Mouse (Mus musculus): ENCODE data around the gene Sipa1l1. TPM values are rescaled to one million over a fixed set of nuclear protein-coding genes. Genes with fewer than 3 reads are reported as not detected.

Gene Sipa1l1
- total and polyA plus RNA-seq, 3 experiments: 13.6 to 36.7 (median 23.6) TPM

GRCm38 (mm10) chr12:82254076-82254475, 85.0 kb downstream of the Sipa1l1 start:
- no peak for DNase-seq (ENCODE audit: extremely low read depth)
- Histone ChIP-seq H3K27me3 (replicated peaks) (no peaks in the 10 kb centered on the region), H3K4me3 (replicated peaks in 1 of 3; ENCODE audit: low read depth in 2 of 3, low read length in 2 of 3, poor library complexity in 1 of 3) (no peak overlapping the region), H3K9ac (ENCODE audit: insufficient read depth, low read depth) (no peak overlapping the region), H3K27ac (ENCODE audit: insufficient read depth, low read depth) (no peak overlapping the region), H3K4me1 (ENCODE audit: control insufficient read depth in 1 of 2, insufficient read depth in 2 of 2) (peaks cover 6 to 46% of the 10 kb centered on the region in 2 experiments), H3K36me3 (replicated peaks in 1 of 2; ENCODE audit: control insufficient read depth in 1 of 2, insufficient read depth in 1 of 2, low read length in 1 of 2) (peaks cover 0 to 17% of the 10 kb centered on the region in 2 experiments), H3K4me2 (ENCODE audit: insufficient read depth, low read depth, poor library complexity, severe bottlenecking) (no peak overlapping the region), H3K9me3 (replicated peaks; ENCODE audit: low read length) (peaks cover 8% of the 10 kb centered on the region), H3K79me2 (replicated peaks; ENCODE audit: control insufficient read depth, extremely low read depth, insufficient read depth, poor library complexity, severe bottlenecking) (no peaks in the 10 kb centered on the region; the same call in 1 of the 2 replicates)
- dilution Hi-C loops (cut with MboI; ENCODE audit: extremely low pct_ligation_motif_present, extremely low pct_unique_long_range_greater_than_20kb, low sequenced_read_pairs): no loop called here
- in situ Hi-C loops (cut with MboI; ENCODE audit: low pct_ligation_motif_present, low pct_unique_long_range_greater_than_20kb, low sequenced_read_pairs): loop anchor here (25.0 kb wide), 1 partner anchor 267 kb away; no protein-coding TSS in a partner anchor
- TF ChIP-seq MAFK (IDR thresholded peaks at IDR 0.05; ENCODE audit: insufficient replicate concordance, low read length) (no peak), IRF4 (IDR thresholded peaks at IDR 0.05; ENCODE audit: low read depth, low read length) (no peak)

GRCm38 (mm10) chr12:82256012-82256411, 86.9 kb downstream of the Sipa1l1 start:
- Histone ChIP-seq H3K79me2 (replicated peaks; ENCODE audit: control insufficient read depth, extremely low read depth, insufficient read depth, poor library complexity, severe bottlenecking) (no peaks in the 10 kb centered on the region; the same call in 1 of the 2 replicates), H3K9me3 (replicated peaks; ENCODE audit: low read length) (no peaks in the 10 kb centered on the region), H3K27me3 (replicated peaks) (no peaks in the 10 kb centered on the region), H3K4me1 (ENCODE audit: control insufficient read depth in 1 of 2, insufficient read depth in 2 of 2) (peaks cover 6 to 42% of the 10 kb centered on the region in 2 experiments), H3K27ac (ENCODE audit: insufficient read depth, low read depth) (no peak overlapping the region), H3K4me3 (replicated peaks in 1 of 3; ENCODE audit: low read depth in 2 of 3, low read length in 2 of 3, poor library complexity in 1 of 3) (no peak overlapping the region), H3K4me2 (ENCODE audit: insufficient read depth, low read depth, poor library complexity, severe bottlenecking) (no peak overlapping the region), H3K9ac (ENCODE audit: insufficient read depth, low read depth) (no peak overlapping the region), H3K36me3 (replicated peaks in 1 of 2; ENCODE audit: control insufficient read depth in 1 of 2, insufficient read depth in 1 of 2, low read length in 1 of 2) (peaks cover 0 to 16% of the 10 kb centered on the region in 2 experiments)
- dilution Hi-C loops (cut with MboI; ENCODE audit: extremely low pct_ligation_motif_present, extremely low pct_unique_long_range_greater_than_20kb, low sequenced_read_pairs) (no loop called here), in situ Hi-C loops (cut with MboI; ENCODE audit: low pct_ligation_motif_present, low pct_unique_long_range_greater_than_20kb, low sequenced_read_pairs) (loop anchor here (25.0 kb wide), 1 partner anchor 269 kb away; no protein-coding TSS in a partner anchor)
- TF ChIP-seq NELFE (IDR thresholded peaks at IDR 0.05; ENCODE audit: low read depth, low read length) (no peak), TCF12 (IDR thresholded peaks at IDR 0.05; ENCODE audit: low read depth, low read length) (no peak), JUN (IDR thresholded peaks at IDR 0.05; ENCODE audit: insufficient read depth, low read depth, low read length) (no peak), PAX5 (IDR thresholded peaks at IDR 0.05; ENCODE audit: low read length) (no peak), RCOR1 (conservative IDR thresholded peaks at IDR 0.05; ENCODE audit: low read depth, low read length) (no peak), E2F4 (IDR thresholded peaks at IDR 0.05; ENCODE audit: insufficient replicate concordance, low read depth, low read length) (no peak), RAD21 (IDR thresholded peaks at IDR 0.05; ENCODE audit: low read depth, low read length) (no peak), ZKSCAN1 (IDR thresholded peaks at IDR 0.05; ENCODE audit: borderline replicate concordance, low read depth, low read length) (no peak), USF1 (IDR thresholded peaks at IDR 0.05; ENCODE audit: low read depth, low read length) (no peak), MEF2A (IDR thresholded peaks at IDR 0.05; ENCODE audit: borderline replicate concordance, low read depth, low read length) (no peak), EP300 (IDR thresholded peaks at IDR 0.05; ENCODE audit: low read length) (no peak), ZMIZ1 (IDR thresholded peaks at IDR 0.05; ENCODE audit: low read depth, low read length) (no peak), KAT2A (IDR thresholded peaks at IDR 0.05; ENCODE audit: insufficient replicate concordance, low read length) (no peak)
- no peak for DNase-seq (ENCODE audit: extremely low read depth)
